Mouse (Mus musculus): ENCODE measurements around the gene Auts2. TPM values are rescaled to one million over a fixed set of nuclear protein-coding genes. Genes with fewer than 3 reads are reported as not detected.
"Not testable (repeated sequence)": the region's sequence is repeated elsewhere in the genome, so short reads cannot be mapped to it uniquely, and the experiment has no call there.

Auts2 gene
- polyA plus RNA-seq (2016; fragmentation: Nextera tagmentation; extraction: Ambion mirVana), result 38.8 and 42.4 TPM in 2 replicates

- Histone ChIP-seq H3K9me3 (no peaks in the 10 kb centered on the region), H3K27me3 (ENCODE audit: poor library complexity, severe bottlenecking) (peaks cover 38% of the 10 kb centered on the region), H3K27ac (peak within 1 kb of the TSS; percentile 96), H3K4me3 (peak within 1 kb of the TSS; percentile 92), H3K36me3 (replicated peaks) (no peaks in the 10 kb centered on the region), H3K4me1 (peaks cover 46% of the 10 kb centered on the region)
- peak; percentile 92 for DNase-seq (ENCODE audit: extremely low spot score, low spot score)
- under 1% methylated on average over 95 of the region's 105 CpGs for WGBS
Measured at GRCm38 (mm10) chr5:132543118-132544071, at the start of gene Auts2. Gene Auts2 (minus strand): TSS chr5:132543344.

GRCm38 (mm10) chr5:132591721-132592695 is 48.9 kb upstream of the Auts2 start:
- no peaks in the 10 kb centered on the region for H3K9me3 ChIP-seq
- H3K4me3 ChIP-seq, result no peak overlapping the region

GRCm38 (mm10) chr5:132579774-132580173 is 36.6 kb upstream of the Auts2 start:
- no peaks in the 10 kb centered on the region for H3K9me3 ChIP-seq
- 47% methylated on average over 7 of the region's 7 CpGs for WGBS
- no peaks in the 10 kb centered on the region for H3K36me3 ChIP-seq (replicated peaks)
- peaks cover 8% of the 10 kb centered on the region for H3K4me1 ChIP-seq
- no peak overlapping the region for H3K27ac ChIP-seq
- DNase-seq (ENCODE audit: extremely low spot score, low spot score), result no peak
- H3K27me3 ChIP-seq (ENCODE audit: poor library complexity, severe bottlenecking), result no peaks in the 10 kb centered on the region
- no peak overlapping the region for H3K4me3 ChIP-seq

More at GRCm38 (mm10) chr5:132591721-132592695, 48.9 kb upstream of the Auts2 start:
- DNase-seq (ENCODE audit: extremely low spot score, low spot score), result no peak
- Histone ChIP-seq H3K4me1 (peaks cover 4% of the 10 kb centered on the region; the same call in 1 of the 2 replicates), H3K27ac (no peak overlapping the region), H3K27me3 (ENCODE audit: poor library complexity, severe bottlenecking) (no peaks in the 10 kb centered on the region; the same call in 1 of the 2 replicates), H3K36me3 (replicated peaks) (no peaks in the 10 kb centered on the region)
- WGBS, result 84% methylated on average over 24 of the region's 24 CpGs

- not testable (repeated sequence) for H3K4me3 ChIP-seq; H3K4me1 ChIP-seq; H3K36me3 ChIP-seq (replicated peaks); H3K27ac ChIP-seq; DNase-seq (ENCODE audit: extremely low spot score, low spot score); H3K9me3 ChIP-seq; H3K27me3 ChIP-seq (ENCODE audit: poor library complexity, severe bottlenecking)
- WGBS, result 79% methylated on average over 6 of the region's 6 CpGs
Measured at GRCm38 (mm10) chr5:132560771-132561170, 17.6 kb upstream of the Auts2 start.

- Histone ChIP-seq H3K9me3 (no peaks in the 10 kb centered on the region), H3K4me1 (peaks cover 25% of the 10 kb centered on the region), H3K4me3 (no peak overlapping the region), H3K27me3 (ENCODE audit: poor library complexity, severe bottlenecking) (peaks cover 38% of the 10 kb centered on the region), H3K27ac (no peak overlapping the region), H3K36me3 (replicated peaks) (no peaks in the 10 kb centered on the region)
- no peak for DNase-seq (ENCODE audit: extremely low spot score, low spot score)
- WGBS, result 94% methylated on average over 1 of the region's 1 CpGs
Measured at GRCm38 (mm10) chr5:132545761-132546160, 2.6 kb upstream of the Auts2 start.

GRCm38 (mm10) chr5:132544176-132544995 is 1.2 kb upstream of the Auts2 start:
- H3K4me1 ChIP-seq, result peaks cover 39% of the 10 kb centered on the region
- peak overlapping the region; percentile 92 for H3K4me3 ChIP-seq
- peak overlapping the region; percentile 96 for H3K27ac ChIP-seq
- H3K9me3 ChIP-seq, result no peaks in the 10 kb centered on the region
- DNase-seq (ENCODE audit: extremely low spot score, low spot score), result peak; percentile 48
- WGBS, result 8% methylated on average over 26 of the region's 26 CpGs
- no peaks in the 10 kb centered on the region for H3K36me3 ChIP-seq (replicated peaks)
- H3K27me3 ChIP-seq (ENCODE audit: poor library complexity, severe bottlenecking), result peaks cover 38% of the 10 kb centered on the region

GRCm38 (mm10) chr5:132542381-132543020 is 643 bp downstream of the Auts2 start:
- H3K27ac ChIP-seq, result peak overlapping the region; percentile 96
- peak overlapping the region; percentile 92 for H3K4me3 ChIP-seq
- peaks cover 30% of the 10 kb centered on the region for H3K27me3 ChIP-seq (ENCODE audit: poor library complexity, severe bottlenecking)
- WGBS, result under 1% methylated on average over 28 of the region's 28 CpGs
- no peaks in the 10 kb centered on the region for H3K36me3 ChIP-seq (replicated peaks)
- peaks cover 54% of the 10 kb centered on the region for H3K4me1 ChIP-seq
- no peaks in the 10 kb centered on the region for H3K9me3 ChIP-seq
- DNase-seq (ENCODE audit: extremely low spot score, low spot score), result peak; percentile 43

- Histone ChIP-seq H3K4me3 (peak overlapping the region; percentile 92), H3K4me1 (peaks cover 59% of the 10 kb centered on the region), H3K27ac (peak overlapping the region; percentile 96), H3K27me3 (ENCODE audit: poor library complexity, severe bottlenecking) (peaks cover 24% of the 10 kb centered on the region), H3K9me3 (no peaks in the 10 kb centered on the region), H3K36me3 (replicated peaks) (no peaks in the 10 kb centered on the region)
- WGBS, result under 1% methylated on average over 17 of the region's 21 CpGs
- DNase-seq (ENCODE audit: extremely low spot score, low spot score), result peak; percentile 43
Measured at GRCm38 (mm10) chr5:132541951-132542350, 1.2 kb downstream of the Auts2 start.

- peaks cover 62% of the 10 kb centered on the region for H3K4me1 ChIP-seq
- no peaks in the 10 kb centered on the region for H3K36me3 ChIP-seq (replicated peaks)
- H3K27me3 ChIP-seq (ENCODE audit: poor library complexity, severe bottlenecking), result peaks cover 19% of the 10 kb centered on the region
- peak overlapping the region; percentile 92 for H3K4me3 ChIP-seq
- no peaks in the 10 kb centered on the region for H3K9me3 ChIP-seq
- peak overlapping the region; percentile 96 for H3K27ac ChIP-seq
- 0% methylated on average over 46 of the region's 46 CpGs for WGBS
- DNase-seq (ENCODE audit: extremely low spot score, low spot score), result peak; percentile 53
Measured at GRCm38 (mm10) chr5:132541371-132541931, 1.7 kb downstream of the Auts2 start.

- Histone ChIP-seq H3K36me3 (replicated peaks) (no peaks in the 10 kb centered on the region), H3K4me3 (peak overlapping the region; percentile 92), H3K27ac (peak overlapping the region; percentile 96), H3K27me3 (ENCODE audit: poor library complexity, severe bottlenecking) (peaks cover 14% of the 10 kb centered on the region), H3K9me3 (no peaks in the 10 kb centered on the region), H3K4me1 (peaks cover 67% of the 10 kb centered on the region)
- 2% methylated on average over 7 of the region's 7 CpGs for WGBS
- DNase-seq (ENCODE audit: extremely low spot score, low spot score), result peak; percentile 41
Measured at GRCm38 (mm10) chr5:132540841-132541311, 2.3 kb downstream of the Auts2 start.

GRCm38 (mm10) chr5:132537475-132537874 is 5.7 kb downstream of the Auts2 start:
- no peaks in the 10 kb centered on the region for H3K9me3 ChIP-seq
- H3K4me1 ChIP-seq, result peaks cover 59% of the 10 kb centered on the region
- no peaks in the 10 kb centered on the region for H3K36me3 ChIP-seq (replicated peaks)
- DNase-seq (ENCODE audit: extremely low spot score, low spot score), result no peak
- no peak overlapping the region for H3K27ac ChIP-seq
- H3K4me3 ChIP-seq, result no peak overlapping the region
- WGBS, result 91% methylated on average over 4 of the region's 4 CpGs
- H3K27me3 ChIP-seq (ENCODE audit: poor library complexity, severe bottlenecking), result no peaks in the 10 kb centered on the region

Measured in forebrain, embryonic 10.5 days (tissue).